Comparison of ENCODE assay signal across 9 mouse cellular contexts in the genomic region with DNA sequence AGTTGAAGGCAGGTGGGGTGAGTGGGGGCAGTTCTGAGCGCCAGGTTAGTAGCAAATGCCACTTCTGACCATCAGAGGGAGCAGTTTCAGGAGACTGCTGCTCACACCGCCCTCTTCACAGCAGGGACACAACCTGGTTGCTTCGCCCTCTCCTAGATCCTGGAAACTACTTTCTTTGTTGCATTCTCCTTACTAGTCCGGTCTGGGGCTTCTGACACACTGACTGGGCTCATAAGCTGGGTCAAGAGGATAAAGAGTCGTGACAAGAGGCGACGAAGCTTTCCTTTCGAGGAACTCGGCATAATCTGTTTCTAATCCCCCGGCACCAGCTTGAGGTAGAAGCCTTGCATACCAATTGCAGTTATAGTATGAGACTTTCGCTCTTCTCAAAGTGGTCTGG.
DNase-seq lines count a peak whose midpoint lies in the region; ATAC-seq and TF ChIP-seq lines count a peak whose summit lies in the region.
"Had no signal": no experiment of that assay in that cellular context is flagged by ENCODE, and none has a peak within 500 bp of the region (broad histone marks: within the 10 kb centered on the region; RNA-seq: fewer than 3 reads in every experiment).

No protein-coding gene starts in this region.

- H3K9me3 ChIP-seq in intestine, embryonic 14.5 days (ENCODE audit: control insufficient read depth, low read length) = no peaks in the 10 kb centered on the region
- no peaks in the 10 kb centered on the region for H3K9me3 ChIP-seq in megakaryocyte, embryonic 14.5 days

- no peaks in the 10 kb centered on the region for H3K36me3 ChIP-seq in intestine, embryonic 14.5 days (ENCODE audit: control insufficient read depth, insufficient read depth, low read length)
- H3K36me3 ChIP-seq in megakaryocyte, embryonic 14.5 days (replicated peaks; ENCODE audit: low read length) = no peaks in the 10 kb centered on the region

- peak overlapping the region; percentile 11 for H3K4me3 ChIP-seq in cerebellum, adult 2 months (replicated peaks; ENCODE audit: insufficient read depth, low read depth, low read length)
- no peak overlapping the region for H3K4me3 ChIP-seq in intestine, embryonic 14.5 days (ENCODE audit: low read depth, low read length)
- peak overlapping the region; percentile 73 for H3K4me3 ChIP-seq in megakaryocyte, embryonic 14.5 days (replicated peaks)

- no peaks in the 10 kb centered on the region for H3K27me3 ChIP-seq in cerebellum, adult 2 months (ENCODE audit: control insufficient read depth, insufficient read depth, low read length)
- H3K27me3 ChIP-seq in intestine, embryonic 14.5 days (replicated peaks; ENCODE audit: control insufficient read depth, insufficient read depth, low read length) = no peaks in the 10 kb centered on the region
- H3K27me3 ChIP-seq in megakaryocyte, embryonic 14.5 days (replicated peaks) = peaks cover 7% of the 10 kb centered on the region

- peak overlapping the region; percentile 30 for H3K4me2 ChIP-seq in intestine, embryonic 14.5 days (ENCODE audit: low read length)

- TF ChIP-seq CTCF in cerebellum, adult 2 months (IDR thresholded peaks at IDR 0.05; ENCODE audit: borderline replicate concordance, insufficient read depth, low read depth, low read length) = peak; percentile 74

- 38% methylated on average over 11 of the region's 11 CpGs for WGBS in cerebellum, adult 2 months
- 42% methylated on average over 11 of the region's 11 CpGs for WGBS in intestine, embryonic 14.5 days

- H3K9ac ChIP-seq in intestine, embryonic 14.5 days (ENCODE audit: low read length) = no peak overlapping the region

- H3K27ac ChIP-seq in cerebellum, adult 2 months (ENCODE audit: insufficient read depth, low read length) = no peak overlapping the region
- H3K27ac ChIP-seq in intestine, embryonic 14.5 days (ENCODE audit: low read depth) = no peak overlapping the region
- H3K27ac ChIP-seq: macrophage had no signal

- DNase-seq in R1 (ENCODE audit: low read depth, low spot score) = peak; percentile 80
- peak; percentile 45 to 57 for DNase-seq in cerebellum, adult 2 months
- peak; percentile 28 to 36 for DNase-seq in frontal cortex, postnatal 25 days (ENCODE audit: low spot score in 2 of 2)
- peak; percentile 60 for DNase-seq in intestine, embryonic 14.5 days (ENCODE audit: low spot score)
- DNase-seq in left cerebral cortex, adult 8-10 months (ENCODE audit: low spot score in 2 of 2) = peak; percentile 11 to 23
- peak; percentile 48 for DNase-seq in right cerebral cortex, postnatal 14 days

- no peak for TF ChIP-seq POLR2A in cerebellum, adult 2 months (IDR thresholded peaks at IDR 0.05; ENCODE audit: borderline replicate concordance, insufficient read depth, low read length)

- no peak for ATAC-seq in intestine, embryonic 14.5 days (replicated peaks; ENCODE audit: low FRiP score, low TSS enrichment, low read depth)
- ATAC-seq in erythroblast, adult 5-6 weeks (replicated peaks; ENCODE audit: low FRiP score, poor library complexity, severe bottlenecking) = no peak

- H3K4me1 ChIP-seq in cerebellum, adult 2 months (ENCODE audit: control insufficient read depth, insufficient read depth, low read length) = no peaks in the 10 kb centered on the region
- no peaks in the 10 kb centered on the region for H3K4me1 ChIP-seq in intestine, embryonic 14.5 days (replicated peaks; ENCODE audit: control insufficient read depth, insufficient read depth, low read length)
- H3K4me1 ChIP-seq in megakaryocyte, embryonic 14.5 days = peaks cover 34% of the 10 kb centered on the region

Comparison
In these comparisons a context has a peak if more than half of its experiments do, and no peak if none do; other contexts are left out.
1. DNase-seq: peak in every context shown above with its lines; median percentile 80 in R1; 60 in intestine, embryonic 14.5 days; 51 in cerebellum, adult 2 months; 48 in right cerebral cortex, postnatal 14 days; 32 in frontal cortex, postnatal 25 days; 17 in left cerebral cortex, adult 8-10 months.